Mouse (Mus musculus) forebrain, embryonic 15.5 days (tissue): ENCODE results near the gene Itgb6. TPM values are rescaled to one million over a fixed set of nuclear protein-coding genes. Genes with fewer than 3 reads are reported as not detected.

Experiments used
- ATAC-seq: fragments of 200-750 bp; cut with Nextera tagmentation; replicated peaks from 2 replicates; pipeline ENCODE4 v1.8.0; 2017; ENCODE audit warnings: mild to moderate bottlenecking, moderate TSS enrichment, moderate library complexity
- H3K27ac ChIP-seq: fragments of 300-500 bp; sonication (generic); replicated peaks from 2 replicates; pipeline ENCODE4 v1.5.1; 2015; ENCODE audit warnings: mild to moderate bottlenecking, inconsistent platforms
- H3K27me3 ChIP-seq: fragments of 300-500 bp; sonication (generic); 2 replicates; pipeline ENCODE4 v1.6.1; 2015; ENCODE audit warnings: inconsistent platforms
- H3K36me3 ChIP-seq: fragments of 300-500 bp; sonication (generic); 2 replicates; pipeline ENCODE4 v1.6.1; 2015; ENCODE audit warnings: mild to moderate bottlenecking, inconsistent platforms
- H3K4me1 ChIP-seq: fragments of 300-500 bp; sonication (generic); 2 replicates; pipeline ENCODE4 v1.6.1; 2015; ENCODE audit warnings: inconsistent platforms
- H3K4me2 ChIP-seq: fragments of 300-500 bp; sonication (generic); replicated peaks from 2 replicates; pipeline ENCODE4 v1.6.1; 2015; ENCODE audit warnings: mild to moderate bottlenecking, inconsistent platforms
- H3K4me3 ChIP-seq: fragments of 300-500 bp; sonication (generic); 2 replicates; pipeline ENCODE4 v1.5.1; 2015; ENCODE audit warnings: mild to moderate bottlenecking, inconsistent platforms
- H3K9ac ChIP-seq: fragments of 300-500 bp; sonication (generic); replicated peaks from 2 replicates; pipeline ENCODE4 v1.6.1; 2015; ENCODE audit warnings: mild to moderate bottlenecking, inconsistent platforms
- H3K9me3 ChIP-seq: fragments of 300-500 bp; sonication (generic); 2 replicates; pipeline ENCODE4 v1.6.1; 2016; ENCODE audit warnings: inconsistent platforms
- WGBS: fragments of 180-500 bp; shearing (Covaris S2); methylation state at CpG from one replicate; pipeline ENCODE4 v1.1.7; 2015; ENCODE audit warnings: mixed read lengths; 5-methylcytosine and 5-hydroxymethylcytosine counted together
- polyA plus RNA-seq: library from polyadenylated mRNA; unstranded; fragments of >200 nt; fragmentation: Nextera tagmentation; extraction: Ambion mirVana; gene quantifications from 2 replicates; pipeline ENCODE4 v1.2.1, GENCODE M21; 2015

The Itgb6 gene
- polyA plus RNA-seq, 1 experiment from 2014 or later, result not detected

- Histone ChIP-seq H3K4me1 (peaks cover 5% of the 10 kb centered on the region; the same call in 1 of the 2 replicates), H3K9me3 (no peaks in the 10 kb centered on the region), H3K4me3 (no peak overlapping the region), H3K4me2 (no peak overlapping the region), H3K9ac (no peak overlapping the region), H3K27me3 (no peaks in the 10 kb centered on the region), H3K27ac (no peak overlapping the region), H3K36me3 (no peaks in the 10 kb centered on the region)
- WGBS, result 81% methylated on average over 8 of the region's 8 CpGs
- ATAC-seq, result no peak
These were observed 26.7 kb downstream of the Itgb6 start for GRCm38 (mm10) chr2:60695706-60696105.

GRCm38 (mm10) chr2:60694563-60694962, 27.9 kb downstream of the Itgb6 start:
- Histone ChIP-seq H3K4me3 (no peak overlapping the region), H3K4me1 (peaks cover 5% of the 10 kb centered on the region; the same call in 1 of the 2 replicates), H3K27ac (no peak overlapping the region), H3K27me3 (no peaks in the 10 kb centered on the region), H3K36me3 (no peaks in the 10 kb centered on the region), H3K9ac (no peak overlapping the region), H3K9me3 (no peaks in the 10 kb centered on the region), H3K4me2 (no peak overlapping the region)
- WGBS, result 94% methylated on average over 8 of the region's 8 CpGs
- ATAC-seq, result no peak

- Histone ChIP-seq H3K36me3 (no peaks in the 10 kb centered on the region), H3K4me3 (no peak overlapping the region), H3K9ac (no peak overlapping the region), H3K4me1 (no peaks in the 10 kb centered on the region), H3K4me2 (no peak overlapping the region), H3K27me3 (no peaks in the 10 kb centered on the region), H3K9me3 (no peaks in the 10 kb centered on the region), H3K27ac (no peak overlapping the region)
- ATAC-seq, result no peak
- WGBS, result 84% methylated on average over 5 of the region's 5 CpGs
These were observed 30.2 kb downstream of the Itgb6 start for GRCm38 (mm10) chr2:60692239-60692638.

GRCm38 (mm10) chr2:60690212-60690611, 32.2 kb downstream of the Itgb6 start:
- H3K4me2 ChIP-seq, result no peak overlapping the region
- no peaks in the 10 kb centered on the region for H3K27me3 ChIP-seq
- H3K36me3 ChIP-seq, result no peaks in the 10 kb centered on the region
- no peaks in the 10 kb centered on the region for H3K4me1 ChIP-seq
- H3K9me3 ChIP-seq, result no peaks in the 10 kb centered on the region
- H3K4me3 ChIP-seq, result no peak overlapping the region
- no peak for ATAC-seq
- H3K9ac ChIP-seq, result no peak overlapping the region
- no peak overlapping the region for H3K27ac ChIP-seq
- WGBS, result 62% methylated on average over 1 of the region's 1 CpGs

GRCm38 (mm10) chr2:60688944-60689615, 33.4 kb downstream of the Itgb6 start:
- Histone ChIP-seq H3K4me2 (no peak overlapping the region), H3K27me3 (no peaks in the 10 kb centered on the region), H3K36me3 (no peaks in the 10 kb centered on the region), H3K4me3 (no peak overlapping the region), H3K27ac (no peak overlapping the region), H3K9ac (no peak overlapping the region), H3K4me1 (no peaks in the 10 kb centered on the region), H3K9me3 (no peaks in the 10 kb centered on the region)
- no peak for ATAC-seq
- 68% methylated on average over 14 of the region's 14 CpGs for WGBS

GRCm38 (mm10) chr2:60688150-60688549, 34.3 kb downstream of the Itgb6 start:
- no peaks in the 10 kb centered on the region for H3K4me1 ChIP-seq
- ATAC-seq, result no peak
- no peak overlapping the region for H3K4me2 ChIP-seq
- 85% methylated on average over 1 of the region's 1 CpGs for WGBS
- H3K27ac ChIP-seq, result no peak overlapping the region
- H3K4me3 ChIP-seq, result no peak overlapping the region
- H3K9me3 ChIP-seq, result no peaks in the 10 kb centered on the region
- no peaks in the 10 kb centered on the region for H3K36me3 ChIP-seq
- no peak overlapping the region for H3K9ac ChIP-seq
- no peaks in the 10 kb centered on the region for H3K27me3 ChIP-seq

- H3K4me3 ChIP-seq, result no peak overlapping the region
- no peak overlapping the region for H3K4me2 ChIP-seq
- H3K36me3 ChIP-seq, result no peaks in the 10 kb centered on the region
- H3K9ac ChIP-seq, result no peak overlapping the region
- no peaks in the 10 kb centered on the region for H3K4me1 ChIP-seq
- no peak overlapping the region for H3K27ac ChIP-seq
- H3K27me3 ChIP-seq, result no peaks in the 10 kb centered on the region
- no peaks in the 10 kb centered on the region for H3K9me3 ChIP-seq
- no peak for ATAC-seq
These were observed 36.5 kb downstream of the Itgb6 start for GRCm38 (mm10) chr2:60685973-60686372.

- no peak for ATAC-seq
- Histone ChIP-seq H3K4me3 (no peak overlapping the region), H3K4me1 (no peaks in the 10 kb centered on the region), H3K36me3 (no peaks in the 10 kb centered on the region), H3K9me3 (no peaks in the 10 kb centered on the region), H3K27ac (no peak overlapping the region), H3K9ac (no peak overlapping the region), H3K4me2 (no peak overlapping the region), H3K27me3 (no peaks in the 10 kb centered on the region)
- WGBS, result 78% methylated on average over 3 of the region's 3 CpGs
These were observed 38.3 kb downstream of the Itgb6 start for GRCm38 (mm10) chr2:60684168-60684567.

GRCm38 (mm10) chr2:60682554-60682953, 39.9 kb downstream of the Itgb6 start:
- Histone ChIP-seq H3K9me3 (no peaks in the 10 kb centered on the region), H3K4me3 (no peak overlapping the region), H3K4me1 (no peaks in the 10 kb centered on the region), H3K27ac (no peak overlapping the region), H3K36me3 (no peaks in the 10 kb centered on the region), H3K9ac (no peak overlapping the region), H3K27me3 (no peaks in the 10 kb centered on the region), H3K4me2 (no peak overlapping the region)
- no peak for ATAC-seq
- 75% methylated on average over 2 of the region's 2 CpGs for WGBS

- no peaks in the 10 kb centered on the region for H3K27me3 ChIP-seq
- peaks cover 2% of the 10 kb centered on the region; the same call in 1 of the 2 replicates for H3K4me1 ChIP-seq
- H3K9ac ChIP-seq, result no peak overlapping the region
- no peak overlapping the region for H3K4me2 ChIP-seq
- no peaks in the 10 kb centered on the region for H3K9me3 ChIP-seq
- ATAC-seq, result no peak
- 68% methylated on average over 7 of the region's 7 CpGs for WGBS
- no peak overlapping the region for H3K27ac ChIP-seq
- H3K36me3 ChIP-seq, result no peaks in the 10 kb centered on the region
- H3K4me3 ChIP-seq, result no peak overlapping the region
These were observed 48.0 kb downstream of the Itgb6 start for GRCm38 (mm10) chr2:60674413-60674812.

- Histone ChIP-seq H3K4me2 (no peak overlapping the region), H3K4me3 (no peak overlapping the region), H3K9me3 (no peaks in the 10 kb centered on the region), H3K27ac (no peak overlapping the region), H3K9ac (no peak overlapping the region), H3K36me3 (no peaks in the 10 kb centered on the region), H3K4me1 (peaks cover 2% of the 10 kb centered on the region; the same call in 1 of the 2 replicates), H3K27me3 (no peaks in the 10 kb centered on the region)
- ATAC-seq, result no peak
- 30% methylated on average over 17 of the region's 17 CpGs for WGBS
These were observed 49.2 kb downstream of the Itgb6 start for GRCm38 (mm10) chr2:60672973-60673954.

- H3K4me1 ChIP-seq, result peaks cover 2% of the 10 kb centered on the region; the same call in 1 of the 2 replicates
- H3K27ac ChIP-seq, result no peak overlapping the region
- H3K4me3 ChIP-seq, result no peak overlapping the region
- no peaks in the 10 kb centered on the region for H3K27me3 ChIP-seq
- H3K36me3 ChIP-seq, result no peaks in the 10 kb centered on the region
- H3K4me2 ChIP-seq, result no peak overlapping the region
- no peak overlapping the region for H3K9ac ChIP-seq
- H3K9me3 ChIP-seq, result no peaks in the 10 kb centered on the region
- no peak for ATAC-seq
- 91% methylated on average over 1 of the region's 1 CpGs for WGBS
These were observed 51.2 kb downstream of the Itgb6 start for GRCm38 (mm10) chr2:60671215-60671614.
